Mouse (Mus musculus) neural tube, embryonic 11.5 days (tissue): Measurements from ENCODE around the gene Gm5475. TPM values are rescaled to one million over a fixed set of nuclear protein-coding genes. Genes with fewer than 3 reads are reported as not detected.
"Not testable (repeated sequence)": the region's sequence is repeated elsewhere in the genome, so short reads cannot be mapped to it uniquely, and the experiment has no call there.

Experiments used
- ATAC-seq: fragments of 200-750 bp; cut with Nextera tagmentation; 2 replicates; pipeline ENCODE4 v1.8.0; 2017; ENCODE audit warnings: moderate number of reproducible peaks, mild to moderate bottlenecking, moderate TSS enrichment, moderate library complexity; ENCODE audit not compliant: insufficient read depth, low FRiP score, low TSS enrichment
- DNase-seq: peaks from one replicate; pipeline ENCODE4 v3.0.0-alpha.2; 2015; ENCODE audit warnings: low spot score
- H3K27ac ChIP-seq: fragments of 300-500 bp; sonication (generic); 2 replicates; pipeline ENCODE4 v1.5.1; 2014; ENCODE audit warnings: low read depth, mild to moderate bottlenecking, low read length
- H3K27me3 ChIP-seq: fragments of 300-500 bp; sonication (generic); 2 replicates; pipeline ENCODE4 v1.6.1; 2014; ENCODE audit warnings: mild to moderate bottlenecking, low read length, mixed read lengths; ENCODE audit not compliant: control insufficient read depth, insufficient read depth
- H3K36me3 ChIP-seq: fragments of 300-500 bp; sonication (generic); 2 replicates; pipeline ENCODE4 v1.6.1; 2014; ENCODE audit warnings: mild to moderate bottlenecking, low read length, moderate library complexity, mixed read lengths; ENCODE audit not compliant: control insufficient read depth, insufficient read depth
- H3K4me1 ChIP-seq: fragments of 300-500 bp; sonication (generic); 2 replicates; pipeline ENCODE4 v1.6.1; 2014; ENCODE audit warnings: low read length, mixed read lengths; ENCODE audit not compliant: control insufficient read depth, insufficient read depth
- H3K4me2 ChIP-seq: fragments of 300-500 bp; sonication (generic); 2 replicates; pipeline ENCODE4 v1.6.1; 2014; ENCODE audit warnings: low read depth, mild to moderate bottlenecking, moderate library complexity
- H3K4me3 ChIP-seq: fragments of 300-500 bp; sonication (generic); 2 replicates; pipeline ENCODE4 v1.5.1; 2014; ENCODE audit warnings: low read depth, low read length
- H3K9ac ChIP-seq: fragments of 300-500 bp; sonication (generic); 2 replicates; pipeline ENCODE4 v1.6.1; 2014; ENCODE audit warnings: mild to moderate bottlenecking, low read length
- H3K9me3 ChIP-seq: fragments of 300-500 bp; sonication (generic); 2 replicates; pipeline ENCODE4 v1.6.1; 2016; ENCODE audit warnings: low read length; ENCODE audit not compliant: control insufficient read depth
- WGBS: fragments of 180-500 bp; shearing (Covaris S2); extraction: QIAGEN DNeasy Blood & Tissue Kit; methylation state at CpG from one replicate; pipeline ENCODE4 v1.1.7; 2014; 5-methylcytosine and 5-hydroxymethylcytosine counted together
- polyA plus RNA-seq: library from polyadenylated mRNA; unstranded; fragments of >200 nt; fragmentation: Nextera tagmentation; extraction: Ambion mirVana; gene quantifications from 2 replicates; pipeline ENCODE4 v1.2.1, GENCODE M21; 2014

Gene Gm5475
- 0.08 TPM in 1 of 2 replicates, not detected in the other for polyA plus RNA-seq

DNA sequence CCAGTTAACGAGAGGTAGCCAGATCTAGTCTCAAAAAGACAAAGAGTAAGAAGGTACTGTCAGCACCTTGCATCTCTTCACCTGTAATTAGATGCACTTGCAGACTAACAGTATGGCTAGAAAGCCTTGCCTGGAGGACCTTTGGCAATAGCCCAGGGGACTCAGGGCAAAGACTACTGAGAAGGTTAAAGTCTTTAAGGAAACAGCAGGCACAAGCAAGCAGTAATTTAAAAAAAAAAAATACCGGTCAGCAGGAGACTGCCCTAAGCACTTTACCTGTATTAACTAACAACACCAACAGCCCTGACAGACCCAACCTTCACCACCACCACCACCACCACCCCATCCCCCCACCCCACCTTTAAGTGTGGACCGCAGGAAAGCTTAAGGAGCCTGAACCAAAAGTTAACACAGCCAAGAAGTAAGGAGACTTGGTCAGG lies at the start of gene Gm5475:
TSS of gene Gm5475 (plus strand) at position 390 of the 440 bp plus-strand sequence.
- 32% methylated on average over 3 of the region's 3 CpGs for WGBS
- peak within 1 kb of the TSS; percentile 98 for H3K4me3 ChIP-seq

DNA sequence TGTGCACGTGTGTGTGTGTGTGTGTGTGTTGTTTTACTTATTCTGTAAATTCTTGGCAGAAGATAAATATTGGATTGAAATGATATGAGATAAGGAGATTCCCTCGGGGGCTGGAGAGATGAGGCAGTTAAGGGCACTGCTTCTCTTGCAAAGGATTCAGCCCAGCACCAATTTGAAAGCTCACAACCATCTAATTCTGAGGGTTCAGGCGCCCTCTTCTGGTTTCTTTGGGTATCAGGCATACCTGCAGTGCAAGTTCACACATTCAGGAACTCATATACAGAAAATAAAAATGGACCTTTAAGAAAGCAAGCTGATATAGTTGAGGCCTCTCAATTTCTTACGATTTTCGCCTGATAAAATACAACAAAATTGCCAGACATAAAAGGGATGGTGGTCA lies 46.9 kb upstream of the Gm5475 start:
- no peaks in the 10 kb centered on the region for H3K27me3 ChIP-seq
- 36% methylated on average over 5 of the region's 5 CpGs for WGBS
- no peak overlapping the region for H3K9ac ChIP-seq
- H3K9me3 ChIP-seq, result no peaks in the 10 kb centered on the region
- no peak overlapping the region for H3K27ac ChIP-seq
- H3K4me2 ChIP-seq, result no peak overlapping the region
- H3K4me1 ChIP-seq, result no peaks in the 10 kb centered on the region
- DNase-seq (peak; percentile 59), ATAC-seq (no peak)
- H3K4me3 ChIP-seq, result no peak overlapping the region
- H3K36me3 ChIP-seq, result no peaks in the 10 kb centered on the region

More for the DNA sequence above, at the start of gene Gm5475:
- H3K4me1 ChIP-seq, result peaks cover 10% of the 10 kb centered on the region; the same call in 1 of the 2 replicates
- H3K36me3 ChIP-seq, ATAC-seq, DNase-seq, H3K9me3 ChIP-seq: not testable (repeated sequence)
- H3K4me2 ChIP-seq, result peak within 1 kb of the TSS; percentile 92
- 0 out of 2 replicates have a peak within 1 kb of the TSS, but pooled peaks have one; percentile 10 for H3K27ac ChIP-seq
- peak within 1 kb of the TSS; percentile 91 for H3K9ac ChIP-seq
- H3K27me3 ChIP-seq, result peaks cover 17% of the 10 kb centered on the region

DNA sequence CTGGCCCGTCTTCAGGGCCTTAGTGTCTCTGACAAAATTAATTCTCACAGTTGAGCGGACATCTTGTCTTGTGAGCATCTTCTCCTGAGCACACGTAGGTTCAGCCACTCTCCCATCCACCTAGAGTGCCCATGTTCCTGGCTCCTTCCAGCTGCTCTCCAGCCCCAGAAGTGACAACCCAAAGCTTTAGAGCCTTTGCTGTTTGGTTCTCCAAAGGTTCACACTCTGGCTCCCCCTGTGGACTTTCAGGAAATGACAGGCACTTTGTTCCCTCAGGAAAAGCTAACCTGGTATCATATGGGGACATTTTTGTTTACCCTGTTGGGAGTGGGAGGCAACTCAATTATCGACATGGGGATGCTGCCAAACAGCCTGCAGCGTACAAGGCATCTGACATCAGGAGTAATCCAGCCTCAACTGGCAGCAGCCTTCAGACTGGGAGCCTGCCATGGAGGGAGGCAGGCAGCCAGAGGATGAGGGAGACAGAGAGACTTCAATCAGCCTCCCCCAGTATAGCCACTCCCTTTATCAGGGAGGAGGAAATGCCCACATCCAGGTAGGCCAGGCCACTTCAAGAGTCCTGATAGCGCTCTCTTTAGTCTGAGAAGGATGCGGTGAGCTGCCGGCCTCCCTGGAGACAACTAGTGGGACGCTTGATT lies 44.0 kb upstream of the Gm5475 start:
- H3K9me3 ChIP-seq, H3K36me3 ChIP-seq, H3K4me2 ChIP-seq, ATAC-seq, H3K4me3 ChIP-seq, H3K27ac ChIP-seq, H3K4me1 ChIP-seq, DNase-seq, H3K9ac ChIP-seq, H3K27me3 ChIP-seq: not testable (repeated sequence)
- WGBS, result 21% methylated on average over 2 of the region's 9 CpGs

GRCm38 (mm10) chr15:100379658-100380057 lies 42.3 kb upstream of the Gm5475 start:
- WGBS, result 86% methylated on average over 8 of the region's 8 CpGs

DNA sequence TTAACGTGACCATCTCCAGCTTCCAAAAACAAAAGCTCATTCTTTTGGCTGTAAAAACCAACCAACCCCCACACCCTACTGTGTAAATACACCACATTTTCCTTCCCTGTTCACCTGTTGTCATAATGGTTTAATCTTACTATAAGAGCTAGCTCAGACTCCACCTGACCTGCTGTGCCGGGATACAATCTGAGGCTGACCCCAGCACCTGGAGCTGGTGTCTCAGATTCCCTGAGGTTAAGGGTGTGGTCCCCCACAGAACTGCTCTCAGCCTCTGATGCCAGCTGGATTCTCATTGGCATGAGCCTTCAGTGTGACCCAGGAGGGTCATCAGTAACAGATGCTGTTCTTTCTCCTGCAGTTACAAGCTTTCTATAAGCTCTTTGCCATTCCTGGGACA lies 41.8 kb upstream of the Gm5475 start:
- no peaks in the 10 kb centered on the region for H3K36me3 ChIP-seq
- no peak overlapping the region for H3K4me2 ChIP-seq
- H3K9ac ChIP-seq, result no peak overlapping the region
- H3K4me3 ChIP-seq, result no peak overlapping the region
- no peak overlapping the region for H3K27ac ChIP-seq
- H3K4me1 ChIP-seq, result no peaks in the 10 kb centered on the region
- H3K9me3 ChIP-seq, result no peaks in the 10 kb centered on the region
- DNase-seq (no peak), ATAC-seq (no peak)
- whole genome bisulfite sequencing, result 78% methylated on average over 2 of the region's 2 CpGs
- no peaks in the 10 kb centered on the region for H3K27me3 ChIP-seq

More at GRCm38 (mm10) chr15:100379658-100380057, 42.3 kb upstream of the Gm5475 start:
- ATAC-seq, result no peak
- H3K27me3 ChIP-seq, result no peaks in the 10 kb centered on the region
- H3K36me3 ChIP-seq, result no peaks in the 10 kb centered on the region
- no peaks in the 10 kb centered on the region for H3K9me3 ChIP-seq
- H3K9ac ChIP-seq, result no peak overlapping the region
- no peak for DNase-seq
- H3K27ac ChIP-seq, result no peak overlapping the region
- H3K4me1 ChIP-seq, result no peaks in the 10 kb centered on the region
- no peak overlapping the region for H3K4me3 ChIP-seq
- H3K4me2 ChIP-seq, result no peak overlapping the region

DNA sequence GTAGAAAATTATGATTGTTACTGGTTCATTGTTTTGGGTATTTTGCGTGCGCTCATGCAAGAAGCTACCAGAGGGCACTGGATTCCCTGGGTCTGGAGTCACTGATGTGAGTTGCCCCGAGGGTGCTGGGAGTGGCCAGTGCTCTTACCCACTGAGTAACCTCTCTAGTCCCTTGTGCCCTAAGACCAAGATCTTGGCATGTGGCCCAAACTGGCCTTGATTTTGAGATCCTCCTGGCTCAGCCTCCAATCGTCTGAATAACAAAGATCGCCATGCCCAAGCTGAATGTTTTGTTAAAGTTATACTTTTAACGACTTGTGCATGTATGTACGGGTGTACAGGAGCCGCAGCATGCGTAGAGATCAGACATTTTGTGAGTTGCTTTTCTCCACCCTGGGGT lies 36.2 kb upstream of the Gm5475 start:
- Histone ChIP-seq H3K4me1 (no peaks in the 10 kb centered on the region), H3K9ac (no peak overlapping the region), H3K9me3 (no peaks in the 10 kb centered on the region), H3K27ac (no peak overlapping the region), H3K36me3 (no peaks in the 10 kb centered on the region), H3K27me3 (no peaks in the 10 kb centered on the region), H3K4me3 (no peak overlapping the region), H3K4me2 (no peak overlapping the region)
- 94% methylated on average over 9 of the region's 9 CpGs for WGBS
- no peak for DNase-seq
- no peak for ATAC-seq

DNA sequence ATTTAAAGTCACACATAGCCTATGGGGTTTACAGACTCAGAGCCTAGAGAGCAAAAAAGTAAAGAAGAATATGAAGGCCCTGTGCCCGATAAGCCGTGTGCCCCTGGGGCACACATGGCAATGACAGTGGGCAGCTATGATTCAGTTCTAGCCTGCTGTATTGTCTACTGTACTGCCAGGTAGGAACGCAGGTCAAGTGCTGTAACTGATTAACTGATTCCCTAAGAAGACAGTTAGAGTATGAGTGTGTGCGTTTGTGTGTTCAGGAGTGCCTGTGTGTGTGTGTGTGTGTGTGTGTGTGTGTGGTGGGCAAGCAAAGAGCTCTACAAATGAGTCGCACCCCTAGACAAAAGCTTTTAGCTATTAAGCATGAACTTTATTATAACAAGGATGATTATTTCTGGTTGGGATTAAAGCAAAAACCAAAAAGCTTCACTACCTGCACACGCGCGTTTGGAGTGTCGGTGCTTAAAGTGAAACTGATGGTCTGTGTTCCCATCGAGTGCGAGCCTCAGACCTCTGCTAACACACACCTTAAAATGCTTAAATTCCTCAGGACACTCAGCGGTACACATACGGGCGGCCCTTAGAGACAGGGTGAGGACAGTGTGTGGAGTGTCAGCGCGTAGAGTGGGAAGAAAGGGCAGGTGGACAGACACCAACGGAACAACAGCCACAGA lies 34.3 kb upstream of the Gm5475 start:
- H3K36me3 ChIP-seq, result no peaks in the 10 kb centered on the region
- WGBS, result 95% methylated on average over 17 of the region's 17 CpGs
- no peaks in the 10 kb centered on the region for H3K4me1 ChIP-seq
- no peaks in the 10 kb centered on the region for H3K27me3 ChIP-seq
- H3K4me3 ChIP-seq, result no peak overlapping the region
- H3K27ac ChIP-seq, result no peak overlapping the region
- no peak overlapping the region for H3K4me2 ChIP-seq
- no peak for ATAC-seq
- DNase-seq, result no peak
- no peak overlapping the region for H3K9ac ChIP-seq
- no peaks in the 10 kb centered on the region for H3K9me3 ChIP-seq

DNA sequence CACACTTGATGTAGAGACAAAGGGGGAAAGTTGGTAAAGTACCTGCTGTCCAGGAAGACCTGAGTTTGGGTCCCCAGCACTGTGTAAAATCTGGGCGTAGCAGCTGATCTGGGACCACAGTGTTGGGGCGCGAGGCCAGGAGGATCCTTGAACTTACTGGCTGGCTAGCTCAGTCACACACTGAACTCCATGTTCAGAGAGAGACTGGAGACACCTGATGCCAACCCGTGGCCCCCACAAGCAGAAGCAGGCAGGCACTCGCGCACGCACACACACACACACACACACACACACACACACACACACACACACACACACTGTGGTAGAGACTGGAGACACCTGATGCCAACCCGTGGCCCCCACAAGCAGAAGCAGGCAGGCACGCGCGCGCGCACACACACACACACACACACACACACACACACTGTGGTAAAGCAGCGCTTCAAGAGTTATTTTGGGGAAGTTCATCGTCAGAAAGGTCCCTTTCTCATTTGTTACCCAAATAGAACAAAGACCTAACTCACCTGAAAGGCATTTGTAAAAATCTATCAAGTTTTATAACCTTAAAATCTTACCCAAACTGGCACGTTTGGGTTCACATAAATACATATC lies 33.6 kb upstream of the Gm5475 start:
- H3K4me1 ChIP-seq, result no peaks in the 10 kb centered on the region
- no peak overlapping the region for H3K4me2 ChIP-seq
- no peak overlapping the region for H3K27ac ChIP-seq
- WGBS, result 92% methylated on average over 16 of the region's 16 CpGs
- H3K9ac ChIP-seq, result no peak overlapping the region
- DNase-seq, result no peak
- H3K27me3 ChIP-seq, result no peaks in the 10 kb centered on the region
- ATAC-seq, result no peak
- H3K4me3 ChIP-seq, result no peak overlapping the region
- no peaks in the 10 kb centered on the region for H3K36me3 ChIP-seq
- H3K9me3 ChIP-seq, result no peaks in the 10 kb centered on the region
